Mouse (Mus musculus): ENCODE measurements at regions not wholly inside any gene's neighbourhood (a gene's known extent, or its start where the extent isn't known, plus 50 kb on each side); places are given as distances from the start of the nearest gene placed in this dataset.
A peak's percentile ranks its signal among the peaks of the same experiment; 100 is the strongest.

GRCm38 (mm10) chr3:78825505-78825904 is 460.8 kb downstream of the Rapgef2 start:
- H3K9me3 ChIP-seq: no peaks in the 10 kb centered on the region
- H3K4me2 ChIP-seq: no peak overlapping the region
- no peak overlapping the region for H3K9ac ChIP-seq
- no peak overlapping the region for H3K27ac ChIP-seq (replicated peaks)
- H3K4me3 ChIP-seq: no peak overlapping the region
- H3K4me1 ChIP-seq (replicated peaks): no peaks in the 10 kb centered on the region
- 62% methylated on average over 2 of the region's 2 CpGs for WGBS
- H3K36me3 ChIP-seq: no peaks in the 10 kb centered on the region
- no peaks in the 10 kb centered on the region for H3K27me3 ChIP-seq
- no peak for ATAC-seq (ENCODE audit: low read depth)

- H3K27me3 ChIP-seq: no peaks in the 10 kb centered on the region
- H3K4me1 ChIP-seq (replicated peaks): no peaks in the 10 kb centered on the region
- H3K36me3 ChIP-seq: no peaks in the 10 kb centered on the region
- no peak for ATAC-seq (ENCODE audit: low read depth)
- no peak overlapping the region for H3K9ac ChIP-seq
- no peaks in the 10 kb centered on the region for H3K9me3 ChIP-seq
- WGBS: 80% methylated on average over 3 of the region's 3 CpGs
- H3K27ac ChIP-seq (replicated peaks): no peak overlapping the region
- no peak overlapping the region for H3K4me2 ChIP-seq
- H3K4me3 ChIP-seq: no peak overlapping the region
Observed at GRCm38 (mm10) chr3:78812425-78812824, 473.9 kb downstream of the Rapgef2 start.

DNA sequence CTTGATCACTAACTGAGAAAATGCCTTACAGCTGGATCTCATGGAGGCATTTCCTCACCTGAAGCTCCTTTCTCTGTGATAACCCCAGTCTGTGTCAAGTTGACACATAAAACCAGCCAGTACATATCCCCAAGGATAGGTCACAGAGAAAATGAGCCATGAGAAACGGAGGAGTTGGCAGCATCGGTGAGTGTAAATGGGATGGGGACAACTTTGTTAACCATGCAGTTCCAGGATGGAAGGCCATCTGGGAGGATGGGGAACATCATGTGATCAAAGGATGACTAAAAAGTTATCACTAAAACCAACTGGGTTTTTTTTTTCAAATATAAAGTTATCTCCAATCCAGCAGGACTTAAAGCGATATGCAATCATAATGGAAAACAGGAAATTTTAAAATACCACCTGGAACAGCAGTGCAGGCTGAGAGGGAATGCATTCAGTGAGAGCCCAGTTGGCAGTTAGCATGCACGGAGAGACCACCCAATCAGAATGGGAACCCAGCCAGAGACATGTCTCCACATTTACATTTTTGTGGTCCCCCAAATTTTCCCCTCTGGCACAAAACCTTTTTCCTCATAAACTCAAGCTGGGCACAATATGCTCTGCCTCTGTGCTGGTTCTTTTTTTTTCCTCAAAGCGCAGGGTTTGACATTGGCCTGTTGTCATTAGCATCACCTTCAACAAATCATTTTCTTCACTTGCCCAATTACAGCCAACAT is 475.7 kb downstream of the Rapgef2 start:
- Histone ChIP-seq H3K27ac (replicated peaks) (no peak overlapping the region), H3K9ac (no peak overlapping the region), H3K4me1 (replicated peaks) (no peaks in the 10 kb centered on the region), H3K4me3 (no peak overlapping the region), H3K27me3 (no peaks in the 10 kb centered on the region), H3K4me2 (no peak overlapping the region), H3K36me3 (no peaks in the 10 kb centered on the region), H3K9me3 (no peaks in the 10 kb centered on the region)
- 78% methylated on average over 5 of the region's 5 CpGs for WGBS
- no peak for ATAC-seq (ENCODE audit: low read depth)

DNA sequence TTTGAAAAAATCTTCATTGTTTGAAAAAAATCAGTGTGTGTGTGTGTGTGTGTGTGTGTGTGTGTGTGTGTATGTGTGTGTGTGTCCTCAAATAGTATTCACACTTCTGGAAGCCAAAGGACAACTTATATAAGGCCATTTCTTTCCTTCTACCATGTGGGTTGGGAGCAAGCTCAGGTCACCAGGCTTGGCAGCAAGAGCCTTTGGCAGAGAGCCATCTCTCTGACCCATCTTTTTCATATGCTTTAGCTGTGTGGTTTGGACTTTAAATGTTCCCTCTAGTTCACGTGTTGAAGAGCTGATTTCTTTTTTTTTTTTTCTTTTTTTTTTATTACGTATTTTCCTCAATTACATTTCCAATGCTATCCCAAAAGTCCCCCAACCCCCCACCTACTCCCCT is 483.1 kb downstream of the Rapgef2 start:
- Histone ChIP-seq H3K9ac (no peak overlapping the region), H3K36me3 (no peaks in the 10 kb centered on the region), H3K4me2 (no peak overlapping the region), H3K27me3 (no peaks in the 10 kb centered on the region), H3K27ac (replicated peaks) (no peak overlapping the region), H3K4me3 (no peak overlapping the region), H3K4me1 (replicated peaks) (no peaks in the 10 kb centered on the region), H3K9me3 (no peaks in the 10 kb centered on the region)
- no peak for ATAC-seq (ENCODE audit: low read depth)
- WGBS: 85% methylated on average over 2 of the region's 2 CpGs

GRCm38 (mm10) chr3:78795951-78796455 is 490.3 kb downstream of the Rapgef2 start:
- H3K9ac ChIP-seq: no peak overlapping the region
- H3K27me3 ChIP-seq: no peaks in the 10 kb centered on the region
- no peak overlapping the region for H3K4me2 ChIP-seq
- H3K4me3 ChIP-seq: no peak overlapping the region
- WGBS: 88% methylated on average over 4 of the region's 4 CpGs
- ATAC-seq (ENCODE audit: low read depth): no peak
- H3K27ac ChIP-seq (replicated peaks): no peak overlapping the region
- no peaks in the 10 kb centered on the region for H3K36me3 ChIP-seq
- H3K9me3 ChIP-seq: no peaks in the 10 kb centered on the region
- H3K4me1 ChIP-seq (replicated peaks): no peaks in the 10 kb centered on the region; the same call in 1 of the 2 replicates

DNA sequence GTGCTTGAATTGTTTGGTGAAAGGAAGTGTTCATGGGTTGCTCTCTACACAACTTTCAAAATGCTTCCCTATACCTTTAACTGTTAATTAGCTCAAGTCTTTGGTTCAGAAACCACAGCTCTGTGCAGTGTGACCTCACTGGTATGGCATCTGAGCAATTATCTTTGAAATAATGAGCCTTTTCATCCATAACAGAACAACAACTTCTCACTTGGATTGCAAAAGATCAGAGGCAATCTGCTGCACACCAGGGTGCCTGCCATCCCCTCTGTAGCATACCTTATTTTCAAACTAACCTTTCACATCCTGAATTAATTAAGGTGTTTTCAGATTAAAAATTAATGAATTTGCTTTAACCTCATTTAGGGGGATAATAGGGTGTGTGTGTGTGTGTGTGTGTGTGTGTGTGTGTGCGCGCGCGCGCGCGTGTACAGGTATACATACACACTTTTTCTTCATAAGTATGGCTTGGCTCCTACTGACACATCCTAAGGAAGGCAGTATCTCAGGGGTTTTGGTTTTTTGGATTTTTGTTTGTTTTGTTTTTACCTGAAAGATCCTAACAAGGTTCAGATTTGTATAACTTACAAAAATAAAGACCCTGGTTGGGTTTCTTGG is 493.8 kb downstream of the Rapgef2 start:
- Histone ChIP-seq H3K9me3 (no peaks in the 10 kb centered on the region), H3K4me2 (no peak overlapping the region), H3K27me3 (no peaks in the 10 kb centered on the region), H3K4me3 (no peak overlapping the region), H3K36me3 (no peaks in the 10 kb centered on the region), H3K27ac (replicated peaks) (no peak overlapping the region), H3K4me1 (replicated peaks) (no peaks in the 10 kb centered on the region; the same call in 1 of the 2 replicates), H3K9ac (no peak overlapping the region)
- 92% methylated on average over 7 of the region's 7 CpGs for WGBS
- peak; percentile 83 for ATAC-seq (ENCODE audit: low read depth)

- Histone ChIP-seq H3K4me3 (no peak overlapping the region), H3K4me1 (replicated peaks) (no peaks in the 10 kb centered on the region), H3K9me3 (no peaks in the 10 kb centered on the region), H3K9ac (no peak overlapping the region), H3K27ac (replicated peaks) (no peak overlapping the region), H3K36me3 (no peaks in the 10 kb centered on the region), H3K27me3 (no peaks in the 10 kb centered on the region), H3K4me2 (no peak overlapping the region)
- WGBS: 97% methylated on average over 1 of the region's 1 CpGs
- ATAC-seq (ENCODE audit: low read depth): no peak
Observed at GRCm38 (mm10) chr3:78782766-78783165, 503.6 kb downstream of the Rapgef2 start.

DNA sequence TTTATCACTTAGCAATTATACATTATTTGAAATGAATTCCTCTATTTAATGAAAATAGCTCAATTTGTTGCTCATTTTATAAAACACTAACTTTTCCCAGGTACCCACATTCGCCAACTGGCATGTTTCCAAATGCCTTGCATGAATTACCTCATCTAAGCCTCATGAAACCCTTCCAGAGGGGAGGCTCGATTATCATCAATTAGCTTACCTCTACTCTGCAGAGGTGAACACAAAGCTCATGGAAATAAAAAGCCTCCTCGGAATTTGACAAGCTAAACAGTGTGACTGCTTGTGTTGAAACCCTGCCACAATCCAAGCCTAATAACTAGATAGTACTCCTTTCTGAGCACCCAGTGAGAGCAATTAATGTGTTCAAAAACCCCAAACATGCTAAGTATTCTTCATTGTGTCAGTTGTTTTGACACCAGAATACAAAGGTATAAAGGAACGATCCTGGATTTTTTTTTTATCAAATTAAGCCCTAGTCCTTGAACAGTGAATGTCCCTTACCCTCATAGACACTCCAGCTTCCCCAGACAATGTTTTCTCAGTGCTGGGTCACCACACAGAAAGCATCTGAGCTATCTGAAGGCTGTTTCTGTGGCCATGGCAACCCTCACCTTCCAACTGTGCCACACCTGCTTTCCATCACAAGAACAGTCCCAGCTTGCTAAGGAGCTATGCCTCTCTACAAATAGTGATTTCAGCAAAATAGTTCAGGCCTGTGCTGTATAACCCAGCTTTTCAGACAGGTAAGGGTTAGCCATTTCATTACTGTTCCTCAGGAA is 530.4 kb downstream of the Rapgef2 start:
- WGBS: 60% methylated on average over 4 of the region's 4 CpGs
- Histone ChIP-seq H3K9ac (no peak overlapping the region), H3K27ac (replicated peaks) (no peak overlapping the region), H3K36me3 (no peaks in the 10 kb centered on the region), H3K4me3 (no peak overlapping the region), H3K4me1 (replicated peaks) (no peaks in the 10 kb centered on the region), H3K4me2 (no peak overlapping the region), H3K27me3 (no peaks in the 10 kb centered on the region), H3K9me3 (no peaks in the 10 kb centered on the region)
- ATAC-seq (ENCODE audit: low read depth): no peak

DNA sequence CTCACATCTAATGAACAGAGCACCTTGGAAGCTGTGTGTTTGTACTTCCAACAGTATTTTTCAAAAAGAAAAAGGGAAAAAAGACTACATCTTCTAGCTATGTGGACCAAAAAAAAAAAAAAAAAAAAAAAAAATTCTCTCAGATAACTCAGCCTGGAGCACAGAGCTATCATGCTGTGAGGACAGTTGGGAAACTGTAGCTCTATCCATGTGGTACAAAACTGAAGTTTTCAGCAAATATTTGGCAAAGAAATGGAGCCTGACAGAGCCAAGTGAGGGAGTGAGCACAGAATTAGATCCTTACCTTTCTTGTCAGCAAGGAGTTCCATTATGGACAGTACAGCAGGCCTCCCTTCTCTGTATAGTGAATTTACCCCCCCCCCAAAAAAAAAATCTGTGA is 550.2 kb downstream of the Rapgef2 start:
- Histone ChIP-seq H3K36me3 (no peaks in the 10 kb centered on the region), H3K4me2 (no peak overlapping the region), H3K4me1 (replicated peaks) (no peaks in the 10 kb centered on the region), H3K27me3 (no peaks in the 10 kb centered on the region), H3K27ac (replicated peaks) (no peak overlapping the region), H3K9me3 (no peaks in the 10 kb centered on the region), H3K4me3 (no peak overlapping the region), H3K9ac (no peak overlapping the region)
- ATAC-seq (ENCODE audit: low read depth): no peak

DNA sequence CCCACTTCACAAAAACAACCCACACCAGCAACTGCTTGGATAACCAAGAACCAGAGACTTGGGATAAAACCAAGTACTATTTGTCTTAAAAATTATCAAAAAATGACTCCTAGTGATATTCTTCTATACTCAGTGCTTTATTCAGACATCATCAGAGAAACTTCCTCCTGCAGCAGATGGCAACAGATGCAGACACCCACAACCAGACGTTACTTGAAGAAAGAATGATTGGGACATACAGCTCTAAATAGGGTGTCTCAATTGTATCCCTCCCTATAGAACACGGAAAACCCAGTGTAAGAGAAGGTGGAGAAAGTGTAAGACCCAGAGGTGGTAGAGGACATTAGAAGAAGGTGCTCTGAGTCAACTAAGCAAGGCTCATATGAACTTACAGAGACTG is 569.6 kb downstream of the Rapgef2 start:
- 84% methylated on average over 2 of the region's 2 CpGs for WGBS

GRCm38 (mm10) chr3:78707687-78708086 is 578.6 kb downstream of the Rapgef2 start:
- no peaks in the 10 kb centered on the region for H3K4me1 ChIP-seq (replicated peaks)
- H3K9ac ChIP-seq: no peak overlapping the region
- no peak overlapping the region for H3K4me3 ChIP-seq
- H3K36me3 ChIP-seq: no peaks in the 10 kb centered on the region
- no peaks in the 10 kb centered on the region for H3K9me3 ChIP-seq
- no peaks in the 10 kb centered on the region for H3K27me3 ChIP-seq
- no peak overlapping the region for H3K4me2 ChIP-seq
- 90% methylated on average over 1 of the region's 1 CpGs for WGBS
- ATAC-seq (ENCODE audit: low read depth): no peak
- H3K27ac ChIP-seq (replicated peaks): no peak overlapping the region

More for the DNA sequence above, 569.6 kb downstream of the Rapgef2 start:
- Histone ChIP-seq H3K9me3 (no peaks in the 10 kb centered on the region), H3K27ac (replicated peaks) (no peak overlapping the region), H3K36me3 (no peaks in the 10 kb centered on the region), H3K27me3 (no peaks in the 10 kb centered on the region), H3K4me1 (replicated peaks) (no peaks in the 10 kb centered on the region), H3K4me2 (no peak overlapping the region), H3K9ac (no peak overlapping the region), H3K4me3 (no peak overlapping the region)
- ATAC-seq (ENCODE audit: low read depth): no peak

DNA sequence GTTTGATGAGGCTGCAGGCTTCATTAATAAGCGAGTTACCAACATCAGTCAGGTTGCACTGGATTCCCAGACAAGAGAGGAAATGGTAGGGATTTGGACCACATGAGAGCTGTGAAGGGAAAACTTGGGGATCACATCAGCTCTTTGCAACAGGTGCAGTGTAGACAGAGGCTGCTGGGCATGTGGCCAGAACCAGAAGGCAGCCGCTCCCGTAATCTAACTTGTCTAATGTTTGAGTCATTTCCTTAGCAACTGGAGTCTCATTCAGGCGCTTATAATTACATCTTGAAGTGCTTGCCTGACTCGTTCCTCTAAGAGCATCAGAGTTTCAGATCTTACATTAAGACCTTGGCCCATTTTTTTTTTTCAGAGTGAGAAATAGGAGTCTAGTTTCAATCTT is 587.4 kb downstream of the Rapgef2 start:
- Histone ChIP-seq H3K27me3 (no peaks in the 10 kb centered on the region), H3K4me2 (no peak overlapping the region), H3K9me3 (no peaks in the 10 kb centered on the region), H3K4me3 (no peak overlapping the region), H3K36me3 (no peaks in the 10 kb centered on the region), H3K9ac (no peak overlapping the region), H3K4me1 (replicated peaks) (no peaks in the 10 kb centered on the region), H3K27ac (replicated peaks) (no peak overlapping the region)
- ATAC-seq (ENCODE audit: low read depth): no peak
- 68% methylated on average over 5 of the region's 5 CpGs for WGBS
